Mouse (Mus musculus) CH12.LX (cell line): ENCODE measurements around the gene Fgfr4.

Experiments
- CTCF ChIP-seq, 2 experiments: IDR thresholded peaks in 1 of 2; conservative IDR thresholded peaks in 1 of 2; 2 replicates each; pipeline ENCODE4 v1.5.1; 2011 to 2012; ENCODE audit warnings: low read depth in 2 of 2, low read length in 2 of 2, improper control_type of control experiment in 1 of 2, inconsistent platforms in 1 of 2, mild to moderate bottlenecking in 1 of 2, moderate library complexity in 1 of 2
- GABPA ChIP-seq: IDR thresholded peaks from 2 replicates; pipeline ENCODE4 v1.6.1; 2012; ENCODE audit warnings: low read depth, low read length, improper control_type of control experiment, inconsistent platforms; ENCODE audit not compliant: insufficient replicate concordance
- IRF4 ChIP-seq: IDR thresholded peaks from 2 replicates; pipeline ENCODE4 v1.6.1; 2014; ENCODE audit warnings: low read depth, mild to moderate bottlenecking, inconsistent platforms, low read length, improper control_type of control experiment
- JUN ChIP-seq: IDR thresholded peaks from 2 replicates; pipeline ENCODE4 v1.6.1; 2011; ENCODE audit warnings: low read depth, mild to moderate bottlenecking, low read length, improper control_type of control experiment, moderate library complexity; ENCODE audit not compliant: insufficient read depth
- KAT2A ChIP-seq: IDR thresholded peaks from 2 replicates; pipeline ENCODE4 v1.6.1; 2012; ENCODE audit warnings: low read length, improper control_type of control experiment, inconsistent platforms; ENCODE audit not compliant: insufficient replicate concordance
- MAZ ChIP-seq: IDR thresholded peaks from 2 replicates; pipeline ENCODE4 v1.6.1; 2012; ENCODE audit warnings: low read depth, mild to moderate bottlenecking, inconsistent platforms, low read length, improper control_type of control experiment, moderate library complexity
- MYC ChIP-seq: IDR thresholded peaks from 2 replicates; pipeline ENCODE4 v1.6.1; 2011; ENCODE audit warnings: low read depth, mild to moderate bottlenecking, improper control_type of control experiment, low read length
- POLR2A ChIP-seq: IDR thresholded peaks from 2 replicates; pipeline ENCODE4 v1.6.1; 2011; ENCODE audit warnings: low read depth, mild to moderate bottlenecking, improper control_type of control experiment, low read length
- SIN3A ChIP-seq: IDR thresholded peaks from 2 replicates; pipeline ENCODE4 v1.6.1; 2012; ENCODE audit warnings: low read length, improper control_type of control experiment, inconsistent platforms
- UBTF ChIP-seq: IDR thresholded peaks from 2 replicates; pipeline ENCODE4 v1.6.1; 2012; ENCODE audit warnings: low read depth, mild to moderate bottlenecking, inconsistent platforms, low read length, improper control_type of control experiment, moderate library complexity

DNA sequence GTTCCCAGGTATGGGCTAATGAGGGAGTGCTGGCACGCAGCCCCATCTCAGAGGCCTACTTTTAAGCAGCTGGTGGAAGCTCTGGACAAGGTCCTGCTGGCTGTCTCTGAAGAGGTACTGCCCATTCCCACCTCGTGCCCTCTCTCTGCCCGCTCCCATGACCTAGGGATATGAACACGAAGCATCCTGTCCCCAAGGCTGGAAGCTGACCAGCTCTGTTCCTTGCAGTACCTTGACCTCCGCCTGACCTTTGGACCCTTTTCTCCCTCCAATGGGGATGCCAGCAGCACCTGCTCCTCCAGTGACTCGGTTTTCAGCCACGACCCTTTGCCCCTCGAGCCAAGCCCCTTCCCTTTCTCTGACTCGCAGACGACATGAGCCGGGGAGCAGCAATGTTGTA is 15.4 kb downstream of the Fgfr4 start:
- TF ChIP-seq POLR2A (no peak), CTCF (conservative IDR thresholded peaks at IDR 0.05 in 1 of 2, IDR thresholded peaks at IDR 0.05 in 1 of 2; ENCODE audit: low read depth in 2 of 2, low read length in 2 of 2) (no peak), KAT2A (no peak), MAZ (no peak), MYC (no peak), UBTF (no peak), SIN3A (no peak), JUN (no peak), IRF4 (no peak), GABPA (no peak)
